Mouse (Mus musculus) left cerebral cortex, postnatal 10 days (tissue): ENCODE data around the gene Olfr292. TPM values are rescaled to one million over a fixed set of nuclear protein-coding genes. Genes with fewer than 3 reads are reported as not detected.

Source experiments
- DNase-seq, 2 experiments: peaks; one replicate each; pipeline ENCODE4 v3.0.0; 2021 to 2022; ENCODE audit warnings: low spot score in 2 of 2, mixed read lengths in 1 of 2; ENCODE audit errors: extremely low spot score in 1 of 2
- intact Hi-C: fragments of 180-260 bp; cut with DNase I; formaldehyde crosslinking; loops from one replicate; pipeline ENCODE4 v1.15.1; 2025
- total RNA-seq, 2 experiments: library from RNA; stranded (reverse); gene quantifications; 2 replicates each; pipeline ENCODE4 v1.2.3; 2021

The Olfr292 gene
- total RNA-seq: not detected

DNA sequence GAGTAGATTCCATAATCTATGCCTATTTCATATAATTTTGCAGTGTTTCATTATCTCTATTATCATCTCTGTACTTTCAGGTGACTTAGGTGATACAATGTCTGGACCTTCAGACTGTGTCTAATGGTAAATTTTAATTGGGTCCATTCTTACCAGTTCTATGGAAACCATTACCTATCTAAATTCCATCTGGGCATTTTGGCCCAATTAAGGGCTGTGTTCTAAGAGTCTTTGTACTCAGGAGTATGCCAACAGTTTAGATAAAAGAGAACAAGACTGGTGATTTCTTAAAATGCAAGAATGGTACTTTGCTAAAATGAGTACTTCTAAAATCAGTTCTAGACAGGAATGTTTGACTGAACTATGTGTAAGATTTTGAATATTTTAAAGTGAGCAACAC is at the start of gene Olfr292:
Gene Olfr292, plus strand, starts transcription at position 301 of the 400 bp plus-strand sequence.
- intact Hi-C loops: no loop called here
- DNase-seq: no peak

DNA sequence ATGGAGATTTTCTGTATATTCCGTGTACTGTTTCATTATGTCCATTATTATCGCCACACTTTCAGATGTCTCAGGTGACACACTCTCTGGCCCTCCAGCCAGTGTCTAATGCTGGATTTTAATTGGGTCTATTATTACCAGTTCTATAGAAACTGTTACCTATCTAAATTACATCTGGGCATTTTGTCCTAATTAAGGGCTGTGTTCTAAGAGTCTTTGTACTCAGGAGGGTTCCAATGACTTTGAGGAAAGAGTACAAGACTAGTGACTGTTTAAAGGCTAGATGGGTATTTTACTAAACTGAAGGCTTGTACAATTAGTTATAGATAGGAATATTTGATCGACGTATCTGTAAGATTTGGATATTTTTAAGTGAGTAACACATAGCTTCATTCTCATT is 39.4 kb upstream of the Olfr292 start, which contains the start of gene Olfr293:
Gene Olfr293, plus strand, starts transcription at position 301 of the 400 bp plus-strand sequence.
- intact Hi-C loops: no loop called here
- DNase-seq: no peak

DNA sequence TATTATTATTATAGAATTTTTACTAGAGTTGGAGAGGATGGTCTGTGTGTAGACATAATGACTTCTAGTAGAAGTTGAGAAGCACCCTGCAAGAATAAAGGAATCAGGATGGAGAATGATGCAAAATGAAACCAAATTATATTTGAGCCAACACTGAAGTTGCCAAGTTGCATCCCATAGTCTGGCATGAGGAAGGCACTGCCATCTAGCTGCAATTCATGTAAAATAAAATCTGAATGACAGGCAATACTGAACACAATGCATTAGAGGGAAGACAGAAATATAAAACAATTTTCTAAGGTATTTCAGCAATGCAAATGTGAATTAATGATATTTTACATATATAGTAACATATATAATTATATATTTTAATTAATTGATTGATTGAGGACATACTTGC is 36.9 kb downstream of the Olfr292 start:
- intact Hi-C loops: no loop called here
- DNase-seq: no peak

Other genes starting within 250 kb of the Olfr292 start
- gene Olfr299, start 228.4 kb upstream of the Olfr292 start, total RNA-seq: not detected
- gene Olfr298, start 195.8 kb upstream of the Olfr292 start, total RNA-seq: not detected
- gene Olfr297, start 168.4 kb upstream of the Olfr292 start, total RNA-seq: not detected
- gene Olfr295, start 104.5 kb upstream of the Olfr292 start, total RNA-seq: not detected
- not detected for gene Olfr294, start 71.7 kb upstream of the Olfr292 start, total RNA-seq
- not detected for gene Olfr293, start 39.3 kb upstream of the Olfr292 start, total RNA-seq
- gene Folh1, start 87.6 kb downstream of the Olfr292 start, total RNA-seq: 1 to 10 TPM; 2.9 to 4.1 TPM
- gene Vmn2r77, start 106.7 kb downstream of the Olfr292 start, total RNA-seq: not detected
- gene Vmn2r78, start 226.8 kb downstream of the Olfr292 start, total RNA-seq: not detected